Mouse (Mus musculus) liver, embryonic 15.5 days (tissue): ENCODE measurements around the gene Pccb. TPM values are rescaled to one million over a fixed set of nuclear protein-coding genes. Genes with fewer than 3 reads are reported as not detected.
A peak's percentile ranks its signal among the peaks of the same experiment; 100 is the strongest.

Experiments
- ATAC-seq: fragments of 200-750 bp; cut with Nextera tagmentation; 2 replicates; pipeline ENCODE4 v1.8.0; 2017; ENCODE audit warnings: moderate number of reproducible peaks, mild to moderate bottlenecking, moderate library complexity; ENCODE audit not compliant: insufficient read depth
- H3K27ac ChIP-seq: fragments of 300-500 bp; sonication (generic); replicated peaks from 2 replicates; pipeline ENCODE4 v1.5.1; 2015; ENCODE audit warnings: mild to moderate bottlenecking, inconsistent platforms
- H3K27me3 ChIP-seq: fragments of 300-500 bp; sonication (generic); 2 replicates; pipeline ENCODE4 v1.6.1; 2015; ENCODE audit warnings: mild to moderate bottlenecking, inconsistent platforms
- H3K36me3 ChIP-seq: fragments of 300-500 bp; sonication (generic); replicated peaks from 2 replicates; pipeline ENCODE4 v1.6.1; 2015; ENCODE audit warnings: moderate library complexity, mild to moderate bottlenecking, inconsistent platforms
- H3K4me1 ChIP-seq: fragments of 300-500 bp; sonication (generic); replicated peaks from 2 replicates; pipeline ENCODE4 v1.6.1; 2015; ENCODE audit warnings: inconsistent platforms
- H3K4me2 ChIP-seq: fragments of 300-500 bp; sonication (generic); 2 replicates; pipeline ENCODE4 v1.6.1; 2015; ENCODE audit warnings: moderate library complexity, mild to moderate bottlenecking, inconsistent platforms
- H3K4me3 ChIP-seq: fragments of 300-500 bp; sonication (generic); replicated peaks from 2 replicates; pipeline ENCODE4 v1.5.1; 2015; ENCODE audit warnings: mild to moderate bottlenecking, inconsistent platforms
- H3K9ac ChIP-seq: fragments of 300-500 bp; sonication (generic); 2 replicates; pipeline ENCODE4 v1.6.1; 2015; ENCODE audit warnings: moderate library complexity, mild to moderate bottlenecking, inconsistent platforms
- H3K9me3 ChIP-seq: fragments of 300-500 bp; sonication (generic); replicated peaks from 2 replicates; pipeline ENCODE4 v1.6.1; 2016; ENCODE audit warnings: inconsistent platforms
- WGBS: fragments of 180-500 bp; shearing (Covaris S2); methylation state at CpG from one replicate; pipeline ENCODE4 v1.1.7; 2015; ENCODE audit warnings: mixed read lengths; ENCODE audit not compliant: insufficient replicate concordance; 5-methylcytosine and 5-hydroxymethylcytosine counted together
- polyA plus RNA-seq: library from polyadenylated mRNA; unstranded; fragments of >200 nt; fragmentation: Nextera tagmentation; extraction: Ambion mirVana; gene quantifications from 2 replicates; pipeline ENCODE4 v1.2.1, GENCODE M21; 2015

The Pccb gene
- polyA plus RNA-seq, 1 experiment from 2014 or later: 7.5 TPM

DNA sequence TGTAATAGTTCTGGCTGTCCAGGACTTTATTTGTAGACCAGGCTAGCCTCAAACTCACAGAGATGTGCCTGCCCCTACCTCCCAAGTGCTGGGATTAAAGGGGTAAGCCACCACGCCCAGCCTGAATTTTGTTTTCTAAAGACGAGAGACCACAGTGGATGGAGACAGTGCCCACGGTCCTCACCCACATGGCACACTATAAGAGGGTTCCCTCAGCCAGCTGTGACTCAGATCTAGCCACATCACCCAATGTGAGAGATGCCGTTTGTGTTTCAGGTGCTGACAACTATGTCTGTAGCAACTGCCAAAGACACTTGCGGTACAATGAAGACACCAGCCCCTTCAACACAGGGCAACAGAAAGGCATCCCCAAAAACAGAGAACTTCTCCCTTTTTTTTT is 47.7 kb downstream of the Pccb start:
- no peak overlapping the region for H3K9ac ChIP-seq
- no peak overlapping the region for H3K4me2 ChIP-seq
- 79% methylated on average over 5 of the region's 5 CpGs for WGBS
- no peak overlapping the region for H3K27ac ChIP-seq
- ATAC-seq: no peak
- no peaks in the 10 kb centered on the region for H3K27me3 ChIP-seq
- H3K36me3 ChIP-seq: peaks cover 7% of the 10 kb centered on the region; the same call in 1 of the 2 replicates
- no peaks in the 10 kb centered on the region for H3K9me3 ChIP-seq
- H3K4me1 ChIP-seq: peaks cover 6% of the 10 kb centered on the region; the same call in 1 of the 2 replicates
- no peak overlapping the region for H3K4me3 ChIP-seq

DNA sequence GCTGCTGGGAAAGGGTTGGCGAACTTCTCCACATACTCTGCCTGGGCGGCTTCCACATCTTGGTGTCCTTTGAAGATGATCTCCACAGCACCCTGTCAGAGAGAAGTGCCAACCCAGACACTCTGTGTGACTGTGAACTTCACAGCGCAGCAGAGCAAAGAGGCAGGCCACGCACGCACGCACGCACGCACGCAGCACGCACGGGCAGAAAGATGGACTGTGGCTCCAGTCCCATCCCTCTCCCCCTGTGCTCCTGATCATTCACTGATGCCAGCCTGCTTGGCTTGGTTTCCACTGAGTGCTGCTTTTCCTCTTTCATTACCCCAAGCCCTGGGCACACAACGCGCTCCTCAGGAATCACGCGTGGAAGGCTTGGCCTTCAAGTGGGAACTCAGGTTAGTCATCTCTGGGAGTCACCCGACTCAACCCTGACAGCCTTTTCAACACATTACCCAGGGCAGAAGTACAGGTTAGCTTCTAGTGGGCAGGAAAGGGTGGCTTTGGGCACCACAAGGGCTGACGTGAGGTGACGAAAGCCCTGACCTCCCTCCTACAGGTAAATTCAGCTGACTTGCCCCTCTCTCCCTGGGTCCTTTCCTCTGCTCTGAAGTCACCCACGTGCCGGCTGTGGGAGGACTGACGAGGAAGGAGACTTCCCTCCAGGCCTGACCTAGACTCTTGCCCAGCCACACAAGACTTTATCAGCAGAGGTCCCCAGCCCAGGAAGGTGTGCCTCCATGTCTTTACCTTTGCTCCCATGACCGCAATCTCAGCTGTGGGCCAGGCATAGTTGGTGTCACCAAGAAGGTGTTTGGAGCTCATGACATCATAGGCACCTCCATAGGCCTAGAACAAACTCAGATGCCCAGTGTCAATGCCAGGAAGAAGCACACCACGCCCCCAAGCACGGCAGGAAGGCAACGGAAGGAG is 50.1 kb downstream of the Pccb start:
- Histone ChIP-seq H3K36me3 (peaks cover 7% of the 10 kb centered on the region; the same call in 1 of the 2 replicates), H3K4me1 (peaks cover 6% of the 10 kb centered on the region; the same call in 1 of the 2 replicates), H3K27ac (no peak overlapping the region), H3K9me3 (no peaks in the 10 kb centered on the region), H3K9ac (no peak overlapping the region), H3K4me2 (no peak overlapping the region), H3K27me3 (no peaks in the 10 kb centered on the region), H3K4me3 (no peak overlapping the region)
- ATAC-seq: no peak
- WGBS: 84% methylated on average over 25 of the region's 25 CpGs

DNA sequence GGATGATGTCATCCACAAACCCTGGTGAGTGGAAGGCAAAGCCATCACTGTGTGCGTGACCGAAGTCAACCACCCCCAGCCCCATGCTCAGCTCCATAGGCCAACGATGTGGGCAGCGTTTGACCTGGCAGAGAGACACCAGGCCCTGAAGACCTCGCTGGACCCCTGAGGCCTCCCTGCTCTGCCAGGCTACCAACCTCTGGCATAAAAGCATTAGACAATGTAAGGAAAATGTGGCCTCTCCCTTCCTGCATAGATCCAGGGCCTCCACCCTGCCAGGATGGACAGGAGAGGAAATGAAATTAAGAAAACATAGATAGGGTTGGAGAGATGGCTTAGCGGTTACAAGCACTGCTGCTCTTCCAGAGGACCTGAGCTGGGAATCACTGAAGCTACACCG is 51.9 kb downstream of the Pccb start:
- no peak for ATAC-seq
- Histone ChIP-seq H3K4me1 (peaks cover 5% of the 10 kb centered on the region; the same call in 1 of the 2 replicates), H3K27me3 (no peaks in the 10 kb centered on the region), H3K27ac (no peak overlapping the region), H3K4me2 (no peak overlapping the region), H3K36me3 (peaks cover 7% of the 10 kb centered on the region; the same call in 1 of the 2 replicates), H3K9me3 (no peaks in the 10 kb centered on the region), H3K4me3 (no peak overlapping the region), H3K9ac (no peak overlapping the region)
- WGBS: 83% methylated on average over 7 of the region's 7 CpGs

DNA sequence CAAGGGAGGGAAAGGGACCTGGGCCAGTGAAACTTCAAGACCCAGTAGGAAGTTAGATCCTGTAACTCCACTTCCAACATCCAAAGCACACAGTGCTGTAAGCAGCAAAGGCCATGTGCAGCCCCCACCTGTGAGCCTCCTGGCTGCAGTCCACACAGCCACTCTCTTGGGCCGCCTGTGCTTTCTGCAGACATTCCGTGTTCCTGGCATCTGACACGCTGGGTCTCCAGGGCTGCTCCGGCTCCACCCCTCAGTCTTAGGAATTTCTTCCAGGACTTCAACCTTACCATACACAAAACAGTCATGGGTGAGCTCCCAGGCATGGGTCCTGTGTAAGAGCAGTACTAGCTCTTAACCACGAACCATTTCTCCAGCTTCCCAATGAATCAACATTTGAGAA is 55.4 kb downstream of the Pccb start:
- no peak overlapping the region for H3K4me2 ChIP-seq
- no peaks in the 10 kb centered on the region for H3K27me3 ChIP-seq
- WGBS: 81% methylated on average over 5 of the region's 5 CpGs
- H3K27ac ChIP-seq: no peak overlapping the region
- no peaks in the 10 kb centered on the region for H3K4me1 ChIP-seq
- peaks cover 2% of the 10 kb centered on the region; the same call in 1 of the 2 replicates for H3K36me3 ChIP-seq
- H3K9ac ChIP-seq: no peak overlapping the region
- H3K9me3 ChIP-seq: no peaks in the 10 kb centered on the region
- no peak overlapping the region for H3K4me3 ChIP-seq
- ATAC-seq: no peak

DNA sequence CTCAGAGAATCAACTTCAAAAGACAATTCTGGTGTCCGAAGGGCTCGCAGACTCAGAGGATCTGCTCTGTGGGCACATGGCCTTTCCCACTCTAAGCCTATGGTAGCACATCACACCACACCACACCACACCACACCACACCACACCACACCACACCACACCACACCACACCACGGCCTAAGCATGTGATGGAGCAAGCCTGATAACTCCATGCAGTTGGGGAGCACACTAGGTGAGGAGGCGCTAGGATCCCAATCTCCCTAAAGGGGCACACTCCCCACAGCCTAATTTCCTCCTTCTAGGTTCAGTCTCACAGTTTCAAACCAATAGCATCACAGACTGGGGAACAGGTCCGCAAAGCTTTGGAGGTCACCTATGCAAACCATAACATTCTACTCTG is 56.0 kb downstream of the Pccb start:
- Histone ChIP-seq H3K4me2 (no peak overlapping the region), H3K27ac (no peak overlapping the region), H3K4me3 (no peak overlapping the region), H3K36me3 (no peaks in the 10 kb centered on the region), H3K9me3 (no peaks in the 10 kb centered on the region), H3K27me3 (no peaks in the 10 kb centered on the region), H3K4me1 (no peaks in the 10 kb centered on the region), H3K9ac (no peak overlapping the region)
- ATAC-seq: no peak
- 78% methylated on average over 5 of the region's 5 CpGs for WGBS

DNA sequence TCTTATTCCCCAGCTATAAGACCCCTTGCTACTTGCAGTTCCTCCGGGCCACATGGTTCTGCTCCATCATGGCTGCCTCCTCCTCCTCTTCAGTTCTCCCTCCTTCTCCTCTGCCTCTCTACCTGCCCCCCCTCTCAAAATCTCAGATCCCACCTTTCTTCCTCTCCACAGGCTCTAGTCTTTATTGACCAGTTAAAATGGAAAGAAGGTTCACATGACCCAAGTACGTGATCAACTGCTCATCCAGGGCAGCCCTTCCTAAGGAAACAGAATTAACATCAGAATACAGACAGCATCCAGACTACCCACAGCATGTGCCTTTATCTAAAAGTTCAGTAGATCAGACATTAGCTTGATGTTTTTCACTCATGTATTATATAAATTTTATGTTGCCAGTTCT is 65.2 kb downstream of the Pccb start:
- no peaks in the 10 kb centered on the region for H3K4me1 ChIP-seq
- no peak overlapping the region for H3K27ac ChIP-seq
- 68% methylated on average over 2 of the region's 2 CpGs for whole genome bisulfite sequencing
- no peak overlapping the region for H3K9ac ChIP-seq
- H3K4me2 ChIP-seq: no peak overlapping the region
- no peaks in the 10 kb centered on the region for H3K36me3 ChIP-seq
- H3K9me3 ChIP-seq: no peaks in the 10 kb centered on the region
- H3K27me3 ChIP-seq: no peaks in the 10 kb centered on the region
- ATAC-seq: no peak
- no peak overlapping the region for H3K4me3 ChIP-seq

DNA sequence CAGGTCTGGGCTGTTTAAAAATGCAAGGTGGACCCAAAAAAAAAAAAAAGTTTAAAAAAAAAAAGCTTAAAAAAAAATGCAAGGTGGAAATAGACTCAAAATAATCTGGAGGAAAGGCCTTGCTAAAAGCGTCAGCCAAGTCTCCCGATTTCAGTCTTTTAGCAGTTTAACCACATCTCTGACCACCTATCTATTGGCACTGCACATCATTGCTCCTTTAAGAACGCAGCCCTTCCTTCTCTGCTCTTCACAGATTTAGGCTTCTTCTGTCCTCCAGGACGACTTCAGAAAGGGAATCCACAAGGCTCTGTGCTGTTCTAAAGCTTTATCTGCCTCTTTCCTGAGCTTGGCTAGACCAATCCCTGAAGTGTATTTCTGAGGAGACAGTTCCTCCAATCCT is 70.6 kb downstream of the Pccb start:
- H3K4me3 ChIP-seq: no peak overlapping the region
- ATAC-seq: no peak
- 55% methylated on average over 4 of the region's 4 CpGs for WGBS
- H3K27me3 ChIP-seq: no peaks in the 10 kb centered on the region
- no peaks in the 10 kb centered on the region for H3K36me3 ChIP-seq
- H3K9ac ChIP-seq: no peak overlapping the region
- no peaks in the 10 kb centered on the region for H3K9me3 ChIP-seq
- H3K27ac ChIP-seq: no peak overlapping the region
- no peak overlapping the region for H3K4me2 ChIP-seq
- H3K4me1 ChIP-seq: peaks cover 12% of the 10 kb centered on the region

DNA sequence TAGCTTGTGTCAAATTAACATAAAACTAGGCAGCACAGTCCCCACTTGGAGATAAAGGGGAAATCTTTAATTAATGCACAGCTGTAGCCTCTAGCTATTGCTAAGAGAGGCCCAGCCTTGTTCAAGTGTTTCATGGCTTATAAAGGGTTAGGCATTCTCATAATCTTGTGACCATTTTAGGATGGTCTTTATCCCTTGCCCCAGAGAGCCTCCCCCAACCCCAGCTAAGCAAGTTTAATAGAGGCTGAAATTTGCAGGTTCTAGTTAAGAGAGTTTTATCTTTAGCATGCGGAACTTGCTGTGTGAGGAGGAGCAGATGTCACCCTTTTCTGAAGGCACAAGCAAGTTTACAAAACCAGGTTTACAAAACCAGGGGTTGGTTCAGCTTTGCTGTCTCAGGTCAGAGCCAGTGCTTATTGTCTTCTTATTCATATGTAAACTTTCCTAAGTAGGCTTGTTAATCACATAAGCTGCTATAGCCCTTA is 71.2 kb downstream of the Pccb start:
- Histone ChIP-seq H3K4me2 (no peak overlapping the region), H3K27ac (0 out of 2 replicates have a peak overlapping the region, but pooled peaks have one; percentile 11), H3K36me3 (0 out of 2 replicates have a peak, but pooled peaks cover 3% of the 10 kb centered on the region), H3K4me1 (peaks cover 12% of the 10 kb centered on the region), H3K9ac (no peak overlapping the region), H3K4me3 (no peak overlapping the region), H3K27me3 (no peaks in the 10 kb centered on the region), H3K9me3 (no peaks in the 10 kb centered on the region)
- ATAC-seq: no peak
- WGBS: 54% methylated on average over 1 of the region's 1 CpGs

DNA sequence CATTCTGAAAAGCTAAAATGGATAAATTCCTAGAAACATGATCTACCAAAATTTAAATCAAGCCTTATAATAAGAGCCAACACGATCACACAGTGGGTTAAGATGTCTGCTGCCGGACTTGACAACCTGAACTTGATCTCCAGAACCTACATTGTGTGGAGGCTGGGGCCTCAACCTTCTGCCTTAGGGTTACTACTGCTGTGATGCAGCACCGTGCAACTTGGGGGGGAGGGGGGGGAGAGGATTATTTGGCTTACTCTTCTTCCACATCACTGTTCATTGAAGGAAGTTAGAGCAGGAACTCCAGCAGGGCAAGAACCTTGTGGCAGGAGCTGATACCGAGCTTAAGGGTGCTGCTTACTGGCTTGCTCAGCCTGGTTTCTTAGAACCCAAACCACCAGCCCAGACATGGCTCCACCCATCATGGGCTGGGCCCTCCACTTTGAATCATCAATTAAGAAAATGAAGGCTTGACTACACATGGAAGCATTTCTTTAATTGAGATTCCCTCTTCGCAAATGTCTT is 71.7 kb downstream of the Pccb start:
- ATAC-seq: peak; percentile 81
- Histone ChIP-seq H3K4me2 (no peak overlapping the region), H3K9ac (no peak overlapping the region), H3K9me3 (no peaks in the 10 kb centered on the region), H3K4me3 (no peak overlapping the region), H3K36me3 (0 out of 2 replicates have a peak, but pooled peaks cover 4% of the 10 kb centered on the region), H3K27me3 (no peaks in the 10 kb centered on the region), H3K27ac (no peak overlapping the region), H3K4me1 (peaks cover 12% of the 10 kb centered on the region)
- 43% methylated on average over 5 of the region's 5 CpGs for WGBS

DNA sequence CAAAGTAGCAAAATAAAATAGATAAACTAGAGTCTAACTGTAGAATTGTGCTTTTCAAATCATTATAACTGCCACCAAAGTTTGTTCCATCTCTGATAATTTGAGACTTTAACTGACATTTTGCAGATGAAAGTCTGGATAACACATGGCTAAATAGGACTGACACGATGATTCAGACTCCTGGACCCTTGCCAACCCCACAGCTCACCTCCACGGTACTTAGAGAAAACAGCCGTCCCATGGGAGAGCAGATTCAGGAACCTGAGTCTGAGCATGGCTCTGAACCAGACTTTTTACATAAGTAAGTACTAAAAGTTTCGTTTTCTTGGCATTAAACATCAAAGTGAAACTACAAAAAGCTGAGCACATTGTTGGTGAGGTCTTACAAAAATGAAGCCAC is 83.2 kb downstream of the Pccb start:
- H3K4me3 ChIP-seq: no peak overlapping the region
- H3K9me3 ChIP-seq: no peaks in the 10 kb centered on the region
- no peaks in the 10 kb centered on the region for H3K4me1 ChIP-seq
- H3K4me2 ChIP-seq: no peak overlapping the region
- no peak overlapping the region for H3K27ac ChIP-seq
- no peaks in the 10 kb centered on the region for H3K27me3 ChIP-seq
- WGBS: 48% methylated on average over 4 of the region's 4 CpGs
- H3K9ac ChIP-seq: no peak overlapping the region
- H3K36me3 ChIP-seq: peaks cover 54% of the 10 kb centered on the region
- no peak for ATAC-seq

DNA sequence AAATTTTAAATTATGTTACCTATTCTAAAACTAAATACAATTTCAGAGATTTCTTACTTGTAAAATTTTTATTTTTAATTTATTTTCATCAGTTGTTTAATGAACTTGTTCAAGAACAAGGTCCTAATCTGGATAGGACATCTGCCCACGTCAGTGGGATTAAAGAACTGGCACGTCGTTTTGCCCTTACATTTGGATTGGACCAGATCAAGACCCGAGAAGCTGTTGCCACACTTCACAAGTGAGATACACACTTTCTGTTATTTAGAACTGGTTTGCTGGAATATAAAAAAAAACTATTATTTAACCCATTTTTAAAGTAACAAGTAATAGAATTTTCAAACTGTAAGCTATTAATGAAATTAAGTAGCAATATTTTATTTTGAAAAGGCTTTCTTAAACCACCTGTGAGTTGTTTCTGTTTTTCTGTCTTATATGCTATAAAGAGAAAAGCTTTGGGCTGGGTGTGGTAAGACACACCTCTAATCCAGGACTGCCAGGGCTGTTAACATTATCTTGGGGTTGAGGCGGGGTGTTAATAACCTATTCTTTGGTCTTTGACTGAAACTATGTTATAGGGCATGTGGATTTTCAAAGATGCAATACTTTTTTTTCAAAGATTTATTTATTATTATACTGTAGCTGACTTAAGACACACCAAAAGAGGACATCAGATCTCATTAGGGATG is 89.9 kb downstream of the Pccb start:
- no peak overlapping the region for H3K4me3 ChIP-seq
- 60% methylated on average over 5 of the region's 5 CpGs for WGBS

More for the DNA sequence above, 89.9 kb downstream of the Pccb start:
- Histone ChIP-seq H3K27me3 (no peaks in the 10 kb centered on the region), H3K4me1 (no peaks in the 10 kb centered on the region), H3K27ac (no peak overlapping the region), H3K9ac (no peak overlapping the region), H3K4me2 (no peak overlapping the region), H3K9me3 (no peaks in the 10 kb centered on the region), H3K36me3 (peaks cover 26% of the 10 kb centered on the region)
- no peak for ATAC-seq
